Mouse (Mus musculus) C2C12 (cell line): ENCODE data around the gene Sigirr. TPM values are rescaled to one million over a fixed set of nuclear protein-coding genes. Genes with fewer than 3 reads are reported as not detected.

Experiments used
- H3K27me3 ChIP-seq: one replicate; pipeline ENCODE4 v1.6.1; 2011; ENCODE audit not compliant: control insufficient read depth, insufficient read depth, insufficient read length
- H3K36me3 ChIP-seq: one replicate; pipeline ENCODE4 v1.6.1; 2011; ENCODE audit not compliant: control insufficient read depth, insufficient read depth
- H3K4me3 ChIP-seq: one replicate; pipeline ENCODE4 v1.5.1; 2011; ENCODE audit warnings: mild to moderate bottlenecking, control low read depth; ENCODE audit not compliant: poor library complexity, insufficient read depth, severe bottlenecking
- H3K79me2 ChIP-seq: one replicate; pipeline ENCODE4 v1.6.1; 2011; ENCODE audit not compliant: control insufficient read depth, insufficient read depth
- H3K79me3 ChIP-seq: one replicate; pipeline ENCODE4 v1.6.1; 2011; ENCODE audit warnings: low read depth, control low read depth
- H3ac ChIP-seq: one replicate; pipeline ENCODE3; 2011; ENCODE audit warnings: low read depth; ENCODE audit not compliant: control insufficient read depth, insufficient read length
- CEBPB ChIP-seq: IDR thresholded peaks from one replicate; pipeline ENCODE4 v1.6.1; 2011; ENCODE audit warnings: low read depth, mild to moderate bottlenecking, control low read depth, moderate library complexity
- CTCF ChIP-seq: IDR thresholded peaks from one replicate; pipeline ENCODE4 v1.5.1; 2011; ENCODE audit not compliant: control insufficient read depth, insufficient read depth, insufficient read length
- FOSL1 ChIP-seq: IDR thresholded peaks from one replicate; pipeline ENCODE4 v1.8.0; 2011; ENCODE audit warnings: mild to moderate bottlenecking, low read length; ENCODE audit not compliant: poor library complexity, insufficient read depth, severe bottlenecking
- MAX ChIP-seq: IDR thresholded peaks from one replicate; pipeline ENCODE4 v1.6.1; 2011; ENCODE audit warnings: mild to moderate bottlenecking, control low read depth
- MYOD1 ChIP-seq: IDR thresholded peaks from one replicate; pipeline ENCODE4 v1.6.1; 2011; ENCODE audit warnings: low read depth; ENCODE audit not compliant: control insufficient read depth, insufficient read length
- MYOG ChIP-seq: IDR thresholded peaks from one replicate; pipeline ENCODE4 v1.6.1; 2011; ENCODE audit not compliant: control insufficient read depth, insufficient read length; ENCODE audit errors: extremely low read depth
- USF1 ChIP-seq: IDR thresholded peaks from one replicate; pipeline ENCODE4 v1.6.1; 2011; ENCODE audit warnings: low read depth, mild to moderate bottlenecking, control low read depth, moderate library complexity
- polyA plus RNA-seq: library from polyadenylated mRNA; unstranded; fragments of >200 nt; fragmentation: generic; extraction: Trizol; gene quantifications from one replicate; pipeline ENCODE4 v1.2.1, GENCODE M21; 2012; ENCODE audit warnings: missing spikeins

The Sigirr gene
- polyA plus RNA-seq, 1 experiment = 13.9 TPM

DNA sequence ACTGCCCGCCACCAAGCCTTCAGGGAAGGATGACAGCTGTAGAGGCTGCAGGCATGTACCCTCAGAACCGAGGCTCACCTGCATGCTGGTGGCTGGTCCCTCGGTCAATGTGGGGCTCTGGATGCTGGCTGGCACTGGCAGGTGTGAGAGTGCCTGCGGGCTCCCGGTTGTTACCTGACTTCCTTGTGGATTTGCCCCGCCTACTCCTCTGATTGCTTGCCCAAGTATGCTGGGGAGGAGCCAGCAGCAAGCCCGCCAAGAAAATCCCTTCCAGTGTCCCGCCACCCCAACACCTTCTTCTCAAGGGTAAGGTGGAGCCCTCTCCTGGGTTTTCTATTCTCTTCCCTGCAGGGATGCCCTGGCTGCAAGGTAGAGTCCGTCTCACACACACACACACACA, 17.3 kb upstream of the Sigirr start, which contains the start of gene Ano9:
Gene Ano9 (minus strand): TSS at position 171 of the 400 bp plus-strand sequence.
- TF ChIP-seq CTCF (no peak), CEBPB (no peak)
- H3ac ChIP-seq = no peak within 1 kb of the TSS
- no peaks in the 10 kb centered on the region for H3K79me2 ChIP-seq
- H3K4me3 ChIP-seq = no peak within 1 kb of the TSS
- H3K27me3 ChIP-seq = peaks cover 24% of the 10 kb centered on the region
- no peaks in the 10 kb centered on the region for H3K79me3 ChIP-seq
- no peaks in the 10 kb centered on the region for H3K36me3 ChIP-seq

DNA sequence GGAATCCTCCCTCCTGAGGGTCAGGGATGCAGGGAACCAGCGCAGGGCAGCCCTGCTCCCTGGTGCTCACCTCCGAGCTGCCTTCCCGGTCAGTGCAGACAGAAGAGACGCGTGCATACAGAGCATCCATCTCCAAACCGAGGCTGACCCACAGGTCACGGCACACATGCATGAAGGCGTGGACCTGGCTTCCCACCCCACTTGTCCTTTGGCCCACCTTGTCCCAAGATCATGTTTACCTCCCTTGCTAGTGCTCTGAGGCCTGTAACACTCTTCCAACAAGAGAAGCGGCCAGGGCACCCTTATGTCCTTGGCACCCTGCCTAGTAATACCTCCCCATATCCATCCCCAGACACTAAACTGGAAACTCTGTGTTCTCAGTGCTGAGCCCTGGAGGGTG, 15.5 kb upstream of the Sigirr start:
- H3K4me3 ChIP-seq = no peak overlapping the region
- no peaks in the 10 kb centered on the region for H3K36me3 ChIP-seq
- no peaks in the 10 kb centered on the region for H3K79me3 ChIP-seq
- TF ChIP-seq MYOD1 = no peak
- no peak for TF ChIP-seq MAX
- TF ChIP-seq FOSL1 = no peak
- TF ChIP-seq MYOG = no peak
- TF ChIP-seq CTCF = no peak
- TF ChIP-seq CEBPB = no peak
- no peak for TF ChIP-seq USF1
- no peaks in the 10 kb centered on the region for H3K79me2 ChIP-seq
- H3K27me3 ChIP-seq = peaks cover 24% of the 10 kb centered on the region
- H3ac ChIP-seq = no peak overlapping the region

DNA sequence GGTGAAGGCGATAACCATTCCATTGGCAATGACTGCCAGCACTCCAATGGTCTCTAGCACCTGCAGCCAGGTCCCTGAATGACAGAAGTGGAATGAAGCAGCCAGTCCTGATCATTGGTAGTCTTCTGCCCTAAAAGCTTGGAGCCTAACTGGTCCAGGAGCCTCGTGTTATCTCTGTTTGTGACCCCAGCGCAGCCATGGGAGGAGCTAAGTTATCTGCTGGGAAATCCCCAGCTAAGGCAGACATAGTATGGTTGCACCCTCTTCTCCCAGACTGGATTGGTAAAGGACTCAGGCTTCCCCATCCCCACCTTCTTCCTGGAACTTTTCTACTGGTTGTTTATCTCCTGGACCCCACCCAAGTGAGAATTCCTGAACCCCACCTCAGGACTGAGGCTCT, 2.8 kb upstream of the Sigirr start:
- Histone ChIP-seq H3K79me3 (no peaks in the 10 kb centered on the region), H3ac (no peak overlapping the region), H3K36me3 (no peaks in the 10 kb centered on the region), H3K79me2 (no peaks in the 10 kb centered on the region), H3K4me3 (no peak overlapping the region), H3K27me3 (peaks cover 23% of the 10 kb centered on the region)
- TF ChIP-seq FOSL1 = no peak
- no peak for TF ChIP-seq MAX
- no peak for TF ChIP-seq MYOG
- TF ChIP-seq MYOD1 = no peak
- no peak for TF ChIP-seq USF1
- TF ChIP-seq CTCF = no peak
- no peak for TF ChIP-seq CEBPB

DNA sequence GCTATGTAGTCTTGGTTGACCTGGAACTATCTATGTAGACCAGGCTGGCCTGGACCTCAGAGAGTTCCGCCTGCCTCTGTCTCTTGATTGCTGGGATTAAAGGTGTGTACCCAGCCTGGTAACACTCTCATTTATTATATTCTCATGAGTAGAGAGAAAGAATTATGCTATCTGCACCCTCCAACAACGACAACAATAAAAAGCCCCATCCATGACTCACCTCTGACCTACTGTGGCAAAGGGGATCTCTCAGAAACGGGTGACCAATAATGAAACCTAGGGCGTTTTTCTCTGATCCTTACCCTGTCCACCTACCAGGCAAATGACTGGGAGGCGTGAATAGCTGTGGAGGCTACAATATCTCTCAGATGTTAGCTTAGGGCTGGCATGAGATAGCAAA, 3.2 kb downstream of the Sigirr start:
- Histone ChIP-seq H3K4me3 (no peak overlapping the region), H3K27me3 (peaks cover 14% of the 10 kb centered on the region), H3K79me2 (no peaks in the 10 kb centered on the region), H3K79me3 (no peaks in the 10 kb centered on the region), H3ac (no peak overlapping the region), H3K36me3 (no peaks in the 10 kb centered on the region)
- TF ChIP-seq CEBPB (no peak), MAX (no peak), MYOG (no peak), MYOD1 (no peak), USF1 (no peak), CTCF (no peak), FOSL1 (no peak)

DNA sequence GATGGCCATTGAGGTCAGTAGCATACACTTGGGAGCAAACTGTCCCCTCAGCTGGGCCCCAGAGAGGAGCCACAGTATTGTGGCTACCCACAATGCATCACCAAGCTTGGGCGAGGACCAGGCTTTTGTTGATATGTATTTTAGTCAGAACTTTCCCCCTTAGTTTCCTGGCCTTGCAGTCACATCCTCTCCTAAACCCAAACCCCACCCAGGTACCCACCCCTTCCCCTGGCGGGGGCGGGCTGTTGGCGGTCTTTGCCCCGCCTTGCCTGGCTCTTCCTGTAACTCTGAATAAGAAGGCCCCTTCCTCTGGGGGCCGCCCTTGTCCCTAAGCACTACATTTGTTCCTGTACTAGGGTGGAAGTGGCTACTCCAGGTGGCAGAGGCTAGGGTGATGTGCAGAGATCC, 3.7 kb downstream of the Sigirr start:
- H3K4me3 ChIP-seq = peak overlapping the region; percentile 11
- no peaks in the 10 kb centered on the region for H3K79me2 ChIP-seq
- H3ac ChIP-seq = peak overlapping the region; percentile 16
- H3K27me3 ChIP-seq = peaks cover 10% of the 10 kb centered on the region
- TF ChIP-seq MYOG (no peak), FOSL1 (no peak), CEBPB (no peak), USF1 (no peak), CTCF (no peak), MYOD1 (no peak), MAX (no peak)
- H3K79me3 ChIP-seq = no peaks in the 10 kb centered on the region
- H3K36me3 ChIP-seq = no peaks in the 10 kb centered on the region

DNA sequence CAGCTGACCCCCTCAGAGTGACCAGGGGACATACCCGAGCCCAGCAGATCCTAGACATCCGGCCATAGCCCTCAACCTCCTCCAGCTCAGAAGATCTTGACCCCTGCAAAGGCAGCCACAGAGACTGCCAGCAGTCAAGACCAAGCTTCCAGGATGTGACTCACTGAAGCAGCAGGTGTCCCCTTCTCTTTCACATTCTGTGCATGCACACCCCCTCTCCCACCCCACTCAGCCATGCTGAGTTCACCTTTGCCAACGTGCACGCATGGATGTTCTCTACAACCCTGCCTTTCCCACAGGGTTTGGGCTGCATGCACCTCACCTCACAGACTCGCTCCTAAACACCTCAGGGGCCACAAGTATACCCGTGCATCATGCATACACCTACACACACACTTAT, 4.4 kb downstream of the Sigirr start:
- Histone ChIP-seq H3K4me3 (no peak overlapping the region), H3ac (no peak overlapping the region), H3K79me3 (no peaks in the 10 kb centered on the region), H3K36me3 (no peaks in the 10 kb centered on the region), H3K79me2 (no peaks in the 10 kb centered on the region), H3K27me3 (peaks cover 8% of the 10 kb centered on the region)
- no peak for TF ChIP-seq CTCF
- TF ChIP-seq MYOG = no peak
- TF ChIP-seq MYOD1 = peak; percentile 86
- TF ChIP-seq FOSL1 = no peak
- TF ChIP-seq CEBPB = no peak
- TF ChIP-seq MAX = no peak
